Mouse (Mus musculus): Measurements from ENCODE around the gene Acot6. TPM values are rescaled to one million over a fixed set of nuclear protein-coding genes. Genes with fewer than 3 reads are reported as not detected.
A peak's percentile ranks its signal among the peaks of the same experiment; 100 is the strongest.

Gene Acot6
- polyA plus RNA-seq, 1 experiment from 2014 or later: 8.4 TPM

GRCm38 (mm10) chr12:84141271-84141670 is 40.8 kb downstream of the Acot6 start:
- no peak for TF ChIP-seq CTCF (IDR thresholded peaks at IDR 0.05; ENCODE audit: low read depth)
- WGBS: 67% methylated on average over 4 of the region's 4 CpGs
- Histone ChIP-seq H3K4me1 (replicated peaks; ENCODE audit: control insufficient read depth, insufficient read depth, low read length) (no peaks in the 10 kb centered on the region), H3K27me3 (replicated peaks; ENCODE audit: control insufficient read depth, insufficient read depth, low read length) (no peaks in the 10 kb centered on the region), H3K9ac (ENCODE audit: low read depth, low read length) (no peak overlapping the region), H3K9me3 (ENCODE audit: control insufficient read depth) (no peaks in the 10 kb centered on the region), H3K4me3 (ENCODE audit: low read depth, low read length) (no peak overlapping the region), H3K36me3 (ENCODE audit: control insufficient read depth, insufficient read depth) (peaks cover 25% of the 10 kb centered on the region), H3K4me2 (replicated peaks; ENCODE audit: low read depth) (no peak overlapping the region), H3K27ac (ENCODE audit: low read depth, low read length) (no peak overlapping the region)
- no peak for ATAC-seq

- no peak overlapping the region for H3K9ac ChIP-seq (ENCODE audit: low read depth, low read length)
- peaks cover 20% of the 10 kb centered on the region for H3K36me3 ChIP-seq (ENCODE audit: control insufficient read depth, insufficient read depth)
- H3K9me3 ChIP-seq (ENCODE audit: control insufficient read depth): no peaks in the 10 kb centered on the region
- H3K4me2 ChIP-seq (replicated peaks; ENCODE audit: low read depth): no peak overlapping the region
- no peak overlapping the region for H3K4me3 ChIP-seq (ENCODE audit: low read depth, low read length)
- H3K27me3 ChIP-seq (replicated peaks; ENCODE audit: control insufficient read depth, insufficient read depth, low read length): no peaks in the 10 kb centered on the region
- TF ChIP-seq CTCF (IDR thresholded peaks at IDR 0.05; ENCODE audit: low read depth): no peak
- no peaks in the 10 kb centered on the region for H3K4me1 ChIP-seq (replicated peaks; ENCODE audit: control insufficient read depth, insufficient read depth, low read length)
- ATAC-seq: no peak
- 50% methylated on average over 14 of the region's 14 CpGs for WGBS
- H3K27ac ChIP-seq (ENCODE audit: low read depth, low read length): no peak overlapping the region
These were observed 42.0 kb downstream of the Acot6 start for GRCm38 (mm10) chr12:84142281-84143050.

- Histone ChIP-seq H3K27ac (ENCODE audit: low read depth, low read length) (no peak within 1 kb of the TSS; the same call in 1 of the 2 replicates), H3K4me3 (ENCODE audit: low read depth, low read length) (peak within 1 kb of the TSS; percentile 50), H3K9me3 (ENCODE audit: control insufficient read depth) (no peaks in the 10 kb centered on the region), H3K4me2 (replicated peaks; ENCODE audit: low read depth) (peak within 1 kb of the TSS; percentile 79), H3K4me1 (replicated peaks; ENCODE audit: control insufficient read depth, insufficient read depth, low read length) (0 out of 2 replicates have a peak, but pooled peaks cover 2% of the 10 kb centered on the region), H3K36me3 (ENCODE audit: control insufficient read depth, insufficient read depth) (peaks cover 25% of the 10 kb centered on the region), H3K9ac (ENCODE audit: low read depth, low read length) (peak within 1 kb of the TSS; percentile 37; the same call in 1 of the 2 replicates), H3K27me3 (replicated peaks; ENCODE audit: control insufficient read depth, insufficient read depth, low read length) (no peaks in the 10 kb centered on the region)
- peak; percentile 76 for TF ChIP-seq CTCF (IDR thresholded peaks at IDR 0.05; ENCODE audit: low read depth)
- peak; percentile 36 for ATAC-seq
- WGBS: 3% methylated on average over 50 of the region's 50 CpGs
These were observed 47.6 kb downstream of the Acot6 start, which contains the start of gene Pnma1 for GRCm38 (mm10) chr12:84147954-84148621. TSS of gene Pnma1 (minus strand) at chr12:84148489.

- no peaks in the 10 kb centered on the region for H3K27me3 ChIP-seq (replicated peaks; ENCODE audit: control insufficient read depth, insufficient read depth, low read length)
- peaks cover 29% of the 10 kb centered on the region for H3K36me3 ChIP-seq (ENCODE audit: control insufficient read depth, insufficient read depth)
- 14% methylated on average over 10 of the region's 10 CpGs for WGBS
- no peak overlapping the region for H3K27ac ChIP-seq (ENCODE audit: low read depth, low read length)
- peak overlapping the region; percentile 79 for H3K4me2 ChIP-seq (replicated peaks; ENCODE audit: low read depth)
- peak overlapping the region; percentile 37; the same call in 1 of the 2 replicates for H3K9ac ChIP-seq (ENCODE audit: low read depth, low read length)
- TF ChIP-seq CTCF (IDR thresholded peaks at IDR 0.05; ENCODE audit: low read depth): no peak
- no peaks in the 10 kb centered on the region for H3K9me3 ChIP-seq (ENCODE audit: control insufficient read depth)
- ATAC-seq: no peak
- peak overlapping the region; percentile 50 for H3K4me3 ChIP-seq (ENCODE audit: low read depth, low read length)
- 0 out of 2 replicates have a peak, but pooled peaks cover 2% of the 10 kb centered on the region for H3K4me1 ChIP-seq (replicated peaks; ENCODE audit: control insufficient read depth, insufficient read depth, low read length)
These were observed 48.2 kb downstream of the Acot6 start for GRCm38 (mm10) chr12:84148622-84149012.

- Histone ChIP-seq H3K4me3 (ENCODE audit: low read depth, low read length) (no peak overlapping the region), H3K4me2 (replicated peaks; ENCODE audit: low read depth) (no peak overlapping the region), H3K4me1 (replicated peaks; ENCODE audit: control insufficient read depth, insufficient read depth, low read length) (0 out of 2 replicates have a peak, but pooled peaks cover 2% of the 10 kb centered on the region), H3K27ac (ENCODE audit: low read depth, low read length) (no peak overlapping the region), H3K9me3 (ENCODE audit: control insufficient read depth) (no peaks in the 10 kb centered on the region), H3K9ac (ENCODE audit: low read depth, low read length) (no peak overlapping the region), H3K27me3 (replicated peaks; ENCODE audit: control insufficient read depth, insufficient read depth, low read length) (no peaks in the 10 kb centered on the region), H3K36me3 (ENCODE audit: control insufficient read depth, insufficient read depth) (peaks cover 35% of the 10 kb centered on the region)
- ATAC-seq: no peak
- TF ChIP-seq CTCF (IDR thresholded peaks at IDR 0.05; ENCODE audit: low read depth): no peak
- 92% methylated on average over 15 of the region's 15 CpGs for WGBS
These were observed 49.5 kb downstream of the Acot6 start for GRCm38 (mm10) chr12:84149971-84150370.

GRCm38 (mm10) chr12:84150976-84151375 is 50.5 kb downstream of the Acot6 start:
- TF ChIP-seq CTCF (IDR thresholded peaks at IDR 0.05; ENCODE audit: low read depth): no peak
- Histone ChIP-seq H3K27ac (ENCODE audit: low read depth, low read length) (no peak overlapping the region), H3K36me3 (ENCODE audit: control insufficient read depth, insufficient read depth) (peaks cover 44% of the 10 kb centered on the region), H3K4me3 (ENCODE audit: low read depth, low read length) (no peak overlapping the region), H3K27me3 (replicated peaks; ENCODE audit: control insufficient read depth, insufficient read depth, low read length) (no peaks in the 10 kb centered on the region), H3K4me2 (replicated peaks; ENCODE audit: low read depth) (no peak overlapping the region), H3K9me3 (ENCODE audit: control insufficient read depth) (no peaks in the 10 kb centered on the region), H3K9ac (ENCODE audit: low read depth, low read length) (no peak overlapping the region), H3K4me1 (replicated peaks; ENCODE audit: control insufficient read depth, insufficient read depth, low read length) (0 out of 2 replicates have a peak, but pooled peaks cover 2% of the 10 kb centered on the region)
- WGBS: 20% methylated on average over 6 of the region's 6 CpGs
- no peak for ATAC-seq
